Mouse (Mus musculus): ENCODE measurements around the gene Krt23. TPM values are rescaled to one million over a fixed set of nuclear protein-coding genes. Genes with fewer than 3 reads are reported as not detected.

Krt23 gene
- polyA plus RNA-seq, 1 experiment from 2014 or later: 18.4 TPM

- Histone ChIP-seq H3K4me3 (ENCODE audit: low read length) (no peak overlapping the region), H3K27me3 (replicated peaks; ENCODE audit: control insufficient read depth, insufficient read depth, low read length) (no peaks in the 10 kb centered on the region), H3K36me3 (ENCODE audit: control insufficient read depth, insufficient read depth, low read length) (no peaks in the 10 kb centered on the region), H3K9me3 (ENCODE audit: control insufficient read depth, low read length) (no peaks in the 10 kb centered on the region), H3K4me1 (ENCODE audit: control insufficient read depth, insufficient read depth, low read length) (peaks cover 19% of the 10 kb centered on the region), H3K27ac (ENCODE audit: low read length) (0 out of 2 replicates have a peak overlapping the region, but pooled peaks have one; percentile 31), H3K9ac (ENCODE audit: low read depth, low read length) (no peak overlapping the region), H3K4me2 (ENCODE audit: low read depth, low read length) (no peak overlapping the region)
- no peak for ATAC-seq
- WGBS: 52% methylated on average over 4 of the region's 4 CpGs
These were observed 2.3 kb downstream of the Krt23 start for GRCm38 (mm10) chr11:99490624-99491023.

GRCm38 (mm10) chr11:99489233-99489632, 3.7 kb downstream of the Krt23 start:
- H3K9me3 ChIP-seq (ENCODE audit: control insufficient read depth, low read length): no peaks in the 10 kb centered on the region
- 39% methylated on average over 3 of the region's 3 CpGs for WGBS
- no peak overlapping the region for H3K9ac ChIP-seq (ENCODE audit: low read depth, low read length)
- H3K4me1 ChIP-seq (ENCODE audit: control insufficient read depth, insufficient read depth, low read length): peaks cover 19% of the 10 kb centered on the region
- no peak overlapping the region for H3K4me3 ChIP-seq (ENCODE audit: low read length)
- peak overlapping the region; percentile 88 for H3K27ac ChIP-seq (ENCODE audit: low read length)
- H3K36me3 ChIP-seq (ENCODE audit: control insufficient read depth, insufficient read depth, low read length): no peaks in the 10 kb centered on the region
- peak; percentile 79 for ATAC-seq
- no peaks in the 10 kb centered on the region for H3K27me3 ChIP-seq (replicated peaks; ENCODE audit: control insufficient read depth, insufficient read depth, low read length)
- peak overlapping the region; percentile 14; the same call in 1 of the 2 replicates for H3K4me2 ChIP-seq (ENCODE audit: low read depth, low read length)

GRCm38 (mm10) chr11:99474981-99475380, 18.0 kb downstream of the Krt23 start:
- ATAC-seq: no peak
- H3K36me3 ChIP-seq (ENCODE audit: control insufficient read depth, insufficient read depth, low read length): no peaks in the 10 kb centered on the region
- H3K27ac ChIP-seq (ENCODE audit: low read length): no peak overlapping the region
- H3K4me1 ChIP-seq (ENCODE audit: control insufficient read depth, insufficient read depth, low read length): 0 out of 2 replicates have a peak, but pooled peaks cover 2% of the 10 kb centered on the region
- H3K27me3 ChIP-seq (replicated peaks; ENCODE audit: control insufficient read depth, insufficient read depth, low read length): no peaks in the 10 kb centered on the region
- H3K9ac ChIP-seq (ENCODE audit: low read depth, low read length): no peak overlapping the region
- H3K4me2 ChIP-seq (ENCODE audit: low read depth, low read length): no peak overlapping the region
- H3K9me3 ChIP-seq (ENCODE audit: control insufficient read depth, low read length): no peaks in the 10 kb centered on the region
- no peak overlapping the region for H3K4me3 ChIP-seq (ENCODE audit: low read length)
- 73% methylated on average over 3 of the region's 3 CpGs for WGBS

- Histone ChIP-seq H3K9me3 (ENCODE audit: control insufficient read depth, low read length) (no peaks in the 10 kb centered on the region), H3K9ac (ENCODE audit: low read depth, low read length) (no peak overlapping the region), H3K4me3 (ENCODE audit: low read length) (no peak overlapping the region), H3K27me3 (replicated peaks; ENCODE audit: control insufficient read depth, insufficient read depth, low read length) (no peaks in the 10 kb centered on the region), H3K4me1 (ENCODE audit: control insufficient read depth, insufficient read depth, low read length) (0 out of 2 replicates have a peak, but pooled peaks cover 2% of the 10 kb centered on the region), H3K4me2 (ENCODE audit: low read depth, low read length) (no peak overlapping the region), H3K27ac (ENCODE audit: low read length) (no peak overlapping the region), H3K36me3 (ENCODE audit: control insufficient read depth, insufficient read depth, low read length) (no peaks in the 10 kb centered on the region)
- ATAC-seq: peak; percentile 83
- 55% methylated on average over 6 of the region's 6 CpGs for WGBS
These were observed 19.5 kb downstream of the Krt23 start for GRCm38 (mm10) chr11:99473433-99473832.

- 0 out of 2 replicates have a peak, but pooled peaks cover 2% of the 10 kb centered on the region for H3K4me1 ChIP-seq (ENCODE audit: control insufficient read depth, insufficient read depth, low read length)
- no peak overlapping the region for H3K27ac ChIP-seq (ENCODE audit: low read length)
- ATAC-seq: no peak
- H3K27me3 ChIP-seq (replicated peaks; ENCODE audit: control insufficient read depth, insufficient read depth, low read length): no peaks in the 10 kb centered on the region
- H3K9ac ChIP-seq (ENCODE audit: low read depth, low read length): no peak overlapping the region
- no peaks in the 10 kb centered on the region for H3K36me3 ChIP-seq (ENCODE audit: control insufficient read depth, insufficient read depth, low read length)
- H3K4me3 ChIP-seq (ENCODE audit: low read length): no peak overlapping the region
- H3K9me3 ChIP-seq (ENCODE audit: control insufficient read depth, low read length): no peaks in the 10 kb centered on the region
- WGBS: 74% methylated on average over 4 of the region's 4 CpGs
- no peak overlapping the region for H3K4me2 ChIP-seq (ENCODE audit: low read depth, low read length)
These were observed 20.5 kb downstream of the Krt23 start for GRCm38 (mm10) chr11:99472405-99472804.

GRCm38 (mm10) chr11:99471946-99472345, 21.0 kb downstream of the Krt23 start:
- 0 out of 2 replicates have a peak, but pooled peaks have one; percentile 40 for ATAC-seq
- H3K27ac ChIP-seq (ENCODE audit: low read length): no peak overlapping the region

GRCm38 (mm10) chr11:99469228-99469627, 23.7 kb downstream of the Krt23 start:
- Histone ChIP-seq H3K9me3 (ENCODE audit: control insufficient read depth, low read length) (no peaks in the 10 kb centered on the region), H3K36me3 (ENCODE audit: control insufficient read depth, insufficient read depth, low read length) (no peaks in the 10 kb centered on the region), H3K4me1 (ENCODE audit: control insufficient read depth, insufficient read depth, low read length) (0 out of 2 replicates have a peak, but pooled peaks cover 2% of the 10 kb centered on the region), H3K27me3 (replicated peaks; ENCODE audit: control insufficient read depth, insufficient read depth, low read length) (no peaks in the 10 kb centered on the region), H3K4me2 (ENCODE audit: low read depth, low read length) (no peak overlapping the region), H3K4me3 (ENCODE audit: low read length) (no peak overlapping the region), H3K27ac (ENCODE audit: low read length) (no peak overlapping the region), H3K9ac (ENCODE audit: low read depth, low read length) (no peak overlapping the region)
- 38% methylated on average over 4 of the region's 4 CpGs for WGBS
- no peak for ATAC-seq

More at GRCm38 (mm10) chr11:99471946-99472345, 21.0 kb downstream of the Krt23 start:
- no peak overlapping the region for H3K4me2 ChIP-seq (ENCODE audit: low read depth, low read length)
- H3K4me1 ChIP-seq (ENCODE audit: control insufficient read depth, insufficient read depth, low read length): 0 out of 2 replicates have a peak, but pooled peaks cover 2% of the 10 kb centered on the region
- H3K9ac ChIP-seq (ENCODE audit: low read depth, low read length): no peak overlapping the region
- WGBS: 79% methylated on average over 6 of the region's 6 CpGs
- no peaks in the 10 kb centered on the region for H3K36me3 ChIP-seq (ENCODE audit: control insufficient read depth, insufficient read depth, low read length)
- H3K9me3 ChIP-seq (ENCODE audit: control insufficient read depth, low read length): no peaks in the 10 kb centered on the region
- H3K4me3 ChIP-seq (ENCODE audit: low read length): no peak overlapping the region
- H3K27me3 ChIP-seq (replicated peaks; ENCODE audit: control insufficient read depth, insufficient read depth, low read length): no peaks in the 10 kb centered on the region

GRCm38 (mm10) chr11:99468566-99468965, 24.4 kb downstream of the Krt23 start:
- H3K4me2 ChIP-seq (ENCODE audit: low read depth, low read length): no peak overlapping the region
- H3K27ac ChIP-seq (ENCODE audit: low read length): no peak overlapping the region
- WGBS: 60% methylated on average over 11 of the region's 11 CpGs
- H3K4me3 ChIP-seq (ENCODE audit: low read length): no peak overlapping the region
- ATAC-seq: no peak
- H3K9ac ChIP-seq (ENCODE audit: low read depth, low read length): no peak overlapping the region
- H3K4me1 ChIP-seq (ENCODE audit: control insufficient read depth, insufficient read depth, low read length): 0 out of 2 replicates have a peak, but pooled peaks cover 2% of the 10 kb centered on the region
- no peaks in the 10 kb centered on the region for H3K9me3 ChIP-seq (ENCODE audit: control insufficient read depth, low read length)
- no peaks in the 10 kb centered on the region for H3K36me3 ChIP-seq (ENCODE audit: control insufficient read depth, insufficient read depth, low read length)
- no peaks in the 10 kb centered on the region for H3K27me3 ChIP-seq (replicated peaks; ENCODE audit: control insufficient read depth, insufficient read depth, low read length)

GRCm38 (mm10) chr11:99466316-99466715, 26.6 kb downstream of the Krt23 start:
- 0 out of 2 replicates have a peak overlapping the region, but pooled peaks have one; percentile 20 for H3K9ac ChIP-seq (ENCODE audit: low read depth, low read length)
- H3K27me3 ChIP-seq (replicated peaks; ENCODE audit: control insufficient read depth, insufficient read depth, low read length): no peaks in the 10 kb centered on the region
- ATAC-seq: no peak
- 26% methylated on average over 7 of the region's 7 CpGs for WGBS
- H3K4me3 ChIP-seq (ENCODE audit: low read length): no peak overlapping the region
- H3K4me2 ChIP-seq (ENCODE audit: low read depth, low read length): no peak overlapping the region
- no peaks in the 10 kb centered on the region for H3K9me3 ChIP-seq (ENCODE audit: control insufficient read depth, low read length)
- peaks cover 6% of the 10 kb centered on the region; the same call in 1 of the 2 replicates for H3K4me1 ChIP-seq (ENCODE audit: control insufficient read depth, insufficient read depth, low read length)
- H3K27ac ChIP-seq (ENCODE audit: low read length): peak overlapping the region; percentile 30; the same call in 1 of the 2 replicates
- no peaks in the 10 kb centered on the region for H3K36me3 ChIP-seq (ENCODE audit: control insufficient read depth, insufficient read depth, low read length)

- Histone ChIP-seq H3K27me3 (replicated peaks; ENCODE audit: control insufficient read depth, insufficient read depth, low read length) (no peaks in the 10 kb centered on the region), H3K4me1 (ENCODE audit: control insufficient read depth, insufficient read depth, low read length) (peaks cover 6% of the 10 kb centered on the region; the same call in 1 of the 2 replicates), H3K9me3 (ENCODE audit: control insufficient read depth, low read length) (no peaks in the 10 kb centered on the region), H3K36me3 (ENCODE audit: control insufficient read depth, insufficient read depth, low read length) (no peaks in the 10 kb centered on the region), H3K4me2 (ENCODE audit: low read depth, low read length) (no peak overlapping the region), H3K27ac (ENCODE audit: low read length) (no peak overlapping the region), H3K4me3 (ENCODE audit: low read length) (no peak overlapping the region), H3K9ac (ENCODE audit: low read depth, low read length) (no peak overlapping the region)
- WGBS: 4% methylated on average over 5 of the region's 5 CpGs
- ATAC-seq: no peak
These were observed 28.1 kb downstream of the Krt23 start for GRCm38 (mm10) chr11:99464836-99465235.
